Mouse (Mus musculus) lung, adult 2 months (tissue): ENCODE measurements around the gene Uggt1.

Experiments
- CTCF ChIP-seq: fragments of 200-500 bp; IDR thresholded peaks from 2 replicates; pipeline ENCODE4 v1.5.1; 2011; ENCODE audit warnings: mild to moderate bottlenecking, low read length, control low read depth; ENCODE audit not compliant: insufficient read depth
- POLR2A ChIP-seq: fragments of 200-500 bp; IDR thresholded peaks from 2 replicates; pipeline ENCODE4 v1.6.1; 2011; ENCODE audit warnings: low read depth, mild to moderate bottlenecking, control low read depth, low read length, borderline replicate concordance; ENCODE audit errors: extremely low read depth

DNA sequence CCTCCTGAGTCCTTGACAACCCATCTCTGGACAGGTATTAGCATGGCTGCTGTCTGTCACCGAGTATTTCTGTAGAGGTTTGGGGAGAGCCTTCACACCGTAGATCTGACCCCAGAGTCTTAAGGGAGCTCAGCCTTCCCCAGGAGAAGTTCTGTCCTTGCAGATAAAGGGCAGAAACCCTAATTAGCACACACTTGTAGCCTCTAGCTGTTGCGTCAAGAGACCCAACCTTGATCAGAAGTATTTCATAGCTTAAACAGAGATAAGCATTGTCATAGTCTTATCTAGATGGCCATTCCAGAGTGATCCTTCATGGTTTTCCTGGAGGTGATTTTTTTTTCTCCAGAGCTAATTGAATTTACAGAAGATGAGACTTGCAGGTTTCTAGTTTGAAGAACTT is 144.1 kb downstream of the Uggt1 start:
- TF ChIP-seq CTCF, result no peak
- no peak for TF ChIP-seq POLR2A
